Mouse (Mus musculus): ENCODE results near the gene 4930452B06Rik. TPM values are rescaled to one million over a fixed set of nuclear protein-coding genes. Genes with fewer than 3 reads are reported as not detected.
"Not testable (repeated sequence)": the region's sequence is repeated elsewhere in the genome, so short reads cannot be mapped to it uniquely, and the experiment has no call there.

The 4930452B06Rik gene
- polyA plus RNA-seq, 1 experiment from 2014 or later, result 6.2 TPM

- Histone ChIP-seq H3K4me2 (no peak overlapping the region), H3K4me1 (peaks cover 3% of the 10 kb centered on the region; the same call in 1 of the 2 replicates), H3K9me3 (no peaks in the 10 kb centered on the region), H3K27ac (no peak overlapping the region), H3K4me3 (no peak overlapping the region), H3K36me3 (no peaks in the 10 kb centered on the region), H3K27me3 (no peaks in the 10 kb centered on the region), H3K9ac (no peak overlapping the region)
- 84% methylated on average over 5 of the region's 5 CpGs for WGBS
- ATAC-seq (ENCODE audit: insufficient number of reproducible peaks, insufficient read depth, low FRiP score, low TSS enrichment, low read depth), result no peak
Measured at GRCm38 (mm10) chr14:8620580-8620979, 45.5 kb downstream of the 4930452B06Rik start.

DNA sequence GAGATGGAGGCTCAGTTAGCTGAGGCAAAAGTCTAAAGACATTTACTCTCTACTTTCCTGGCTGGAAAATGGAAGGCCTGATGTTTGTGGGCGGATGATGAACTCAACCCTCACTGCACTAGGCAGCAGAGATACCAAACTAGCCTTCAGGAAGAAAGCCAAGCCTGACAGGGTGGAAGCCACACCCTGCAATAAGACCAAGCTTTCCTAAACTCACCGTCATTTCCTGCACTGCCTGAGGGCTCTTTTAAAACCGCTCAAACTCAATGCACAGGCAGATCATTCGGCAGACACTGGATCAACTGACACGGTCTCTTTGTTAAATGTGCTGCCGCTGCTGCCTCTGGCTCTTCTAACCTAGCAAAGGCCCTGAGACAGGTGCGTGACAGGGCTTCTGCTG lies 50.4 kb downstream of the 4930452B06Rik start:
- no peak overlapping the region for H3K4me2 ChIP-seq
- no peaks in the 10 kb centered on the region for H3K27me3 ChIP-seq
- H3K4me3 ChIP-seq, result no peak overlapping the region
- H3K9ac ChIP-seq, result no peak overlapping the region
- H3K36me3 ChIP-seq, result no peaks in the 10 kb centered on the region
- ATAC-seq (ENCODE audit: insufficient number of reproducible peaks, insufficient read depth, low FRiP score, low TSS enrichment, low read depth), result no peak
- H3K4me1 ChIP-seq, result peaks cover 5% of the 10 kb centered on the region; the same call in 1 of the 2 replicates
- no peaks in the 10 kb centered on the region for H3K9me3 ChIP-seq
- no peak overlapping the region for H3K27ac ChIP-seq
- WGBS, result 36% methylated on average over 7 of the region's 7 CpGs

DNA sequence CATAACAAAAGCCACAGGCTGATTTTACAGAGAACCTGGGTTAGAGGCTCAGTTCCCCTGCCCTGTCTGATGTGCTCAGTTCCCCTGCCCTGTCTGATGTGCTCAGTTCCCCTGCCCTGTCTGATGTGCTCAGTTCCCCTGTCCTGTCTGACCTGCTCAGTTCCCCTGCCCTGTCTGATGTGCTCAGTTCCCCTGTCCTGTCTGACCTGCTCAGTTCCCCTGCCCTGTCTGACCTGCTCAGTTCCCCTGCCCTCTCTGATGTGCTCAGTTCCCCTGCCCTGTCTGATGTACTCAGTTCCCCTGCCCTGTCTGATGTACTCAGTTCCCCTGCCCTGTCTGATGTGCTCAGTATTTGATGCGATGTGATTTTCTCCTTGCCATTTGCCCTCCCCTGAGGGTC lies 51.6 kb downstream of the 4930452B06Rik start:
- not testable (repeated sequence) for H3K27ac ChIP-seq; H3K4me3 ChIP-seq; H3K9ac ChIP-seq; H3K4me2 ChIP-seq; H3K4me1 ChIP-seq; ATAC-seq (ENCODE audit: insufficient number of reproducible peaks, insufficient read depth, low FRiP score, low TSS enrichment, low read depth); H3K9me3 ChIP-seq; H3K36me3 ChIP-seq; H3K27me3 ChIP-seq
- 70% methylated on average over 1 of the region's 1 CpGs for WGBS

- Histone ChIP-seq H3K4me2 (no peak overlapping the region), H3K4me1 (peaks cover 8% of the 10 kb centered on the region), H3K36me3 (no peaks in the 10 kb centered on the region), H3K9ac (no peak overlapping the region), H3K27me3 (no peaks in the 10 kb centered on the region), H3K9me3 (no peaks in the 10 kb centered on the region), H3K27ac (no peak overlapping the region), H3K4me3 (no peak overlapping the region)
- no peak for ATAC-seq (ENCODE audit: insufficient number of reproducible peaks, insufficient read depth, low FRiP score, low TSS enrichment, low read depth)
Measured at GRCm38 (mm10) chr14:8612080-8612479, 54.0 kb downstream of the 4930452B06Rik start.

DNA sequence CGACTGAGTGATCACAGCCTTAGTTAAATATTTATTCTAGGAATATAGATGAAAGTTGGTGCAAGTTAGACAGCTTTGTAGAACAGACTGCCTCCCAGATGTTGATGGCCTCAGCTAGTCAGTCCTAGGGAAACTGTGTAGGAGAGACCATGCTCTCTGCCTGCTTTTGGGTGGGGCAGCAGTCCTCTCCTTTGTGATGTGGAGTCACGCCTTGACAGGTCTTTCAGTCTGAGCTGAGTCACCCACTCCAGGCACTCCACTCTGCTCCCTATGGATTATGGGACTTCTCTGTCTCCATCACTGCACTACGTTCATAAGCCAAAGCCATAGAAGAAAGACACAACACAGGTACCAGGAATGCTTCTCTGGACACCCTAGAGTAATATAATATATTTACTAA lies 55.9 kb downstream of the 4930452B06Rik start:
- H3K9me3 ChIP-seq, result no peaks in the 10 kb centered on the region
- H3K9ac ChIP-seq, result no peak overlapping the region
- H3K4me2 ChIP-seq, result no peak overlapping the region
- no peaks in the 10 kb centered on the region for H3K36me3 ChIP-seq
- H3K4me3 ChIP-seq, result no peak overlapping the region
- H3K27me3 ChIP-seq, result no peaks in the 10 kb centered on the region
- no peak for ATAC-seq (ENCODE audit: insufficient number of reproducible peaks, insufficient read depth, low FRiP score, low TSS enrichment, low read depth)
- 82% methylated on average over 3 of the region's 3 CpGs for WGBS
- no peak overlapping the region for H3K27ac ChIP-seq
- peaks cover 2% of the 10 kb centered on the region; the same call in 1 of the 2 replicates for H3K4me1 ChIP-seq

DNA sequence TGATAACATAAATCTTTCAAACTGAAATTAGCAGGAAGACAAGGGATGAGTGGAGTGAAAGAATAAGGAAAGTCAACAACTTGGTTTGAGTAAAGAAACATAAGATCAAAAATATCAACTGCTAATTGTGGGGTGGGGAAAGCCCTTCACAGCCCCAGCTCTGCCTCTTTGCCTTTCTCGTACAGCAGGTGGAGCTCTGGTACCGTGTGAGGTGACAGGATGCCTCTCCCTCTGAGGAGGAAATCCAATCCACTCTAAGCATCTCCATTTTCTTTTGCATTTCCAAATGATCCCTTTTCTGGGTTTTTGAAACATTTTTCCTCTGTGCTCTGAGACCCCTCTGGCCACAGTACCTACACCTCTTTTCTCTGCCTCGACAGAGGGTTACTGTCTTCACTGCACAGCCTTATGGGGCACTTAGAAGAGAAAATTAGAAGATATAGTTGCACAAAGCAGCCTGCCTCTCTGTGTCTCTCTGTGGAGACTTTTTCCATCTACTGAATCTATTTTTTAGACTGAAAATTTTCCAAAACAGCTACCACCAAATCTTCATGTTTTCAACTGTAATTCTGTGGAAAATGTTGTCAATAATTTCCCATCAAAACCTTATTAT lies 57.4 kb downstream of the 4930452B06Rik start:
- 1% methylated on average over 3 of the region's 3 CpGs for whole genome bisulfite sequencing
- peaks cover 2% of the 10 kb centered on the region; the same call in 1 of the 2 replicates for H3K4me1 ChIP-seq
- 0 out of 2 replicates have a peak overlapping the region, but pooled peaks have one; percentile 48 for H3K27ac ChIP-seq
- ATAC-seq (ENCODE audit: insufficient number of reproducible peaks, insufficient read depth, low FRiP score, low TSS enrichment, low read depth), result no peak
- H3K9ac ChIP-seq, result no peak overlapping the region
- no peaks in the 10 kb centered on the region for H3K27me3 ChIP-seq
- H3K4me3 ChIP-seq, result no peak overlapping the region
- no peaks in the 10 kb centered on the region for H3K9me3 ChIP-seq
- no peak overlapping the region for H3K4me2 ChIP-seq
- H3K36me3 ChIP-seq, result no peaks in the 10 kb centered on the region

DNA sequence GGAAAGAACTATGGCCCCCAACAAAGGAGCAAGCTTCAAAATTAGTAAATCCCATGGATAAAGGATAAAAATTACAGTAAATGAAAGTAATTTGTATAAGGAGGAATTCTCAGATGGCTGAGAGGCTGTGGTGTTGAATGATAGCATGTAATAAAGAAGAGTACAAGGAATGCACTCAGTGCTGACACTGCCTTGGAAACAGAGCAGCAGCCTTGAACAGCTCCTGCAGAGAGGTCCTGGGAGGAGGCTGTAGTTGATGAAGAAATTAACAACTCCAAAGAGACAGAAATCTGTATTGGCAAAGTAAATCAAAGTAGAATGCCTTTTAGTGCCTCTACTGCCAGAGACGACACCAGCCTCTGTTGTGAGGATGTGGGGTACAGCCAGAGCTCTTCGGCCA lies 61.1 kb downstream of the 4930452B06Rik start:
- no peaks in the 10 kb centered on the region for H3K36me3 ChIP-seq
- H3K27me3 ChIP-seq, result no peaks in the 10 kb centered on the region
- no peak overlapping the region for H3K4me3 ChIP-seq
- WGBS, result 84% methylated on average over 2 of the region's 2 CpGs
- no peak overlapping the region for H3K9ac ChIP-seq
- H3K9me3 ChIP-seq, result no peaks in the 10 kb centered on the region
- peaks cover 2% of the 10 kb centered on the region; the same call in 1 of the 2 replicates for H3K4me1 ChIP-seq
- ATAC-seq (ENCODE audit: insufficient number of reproducible peaks, insufficient read depth, low FRiP score, low TSS enrichment, low read depth), result no peak
- H3K4me2 ChIP-seq, result no peak overlapping the region
- H3K27ac ChIP-seq, result no peak overlapping the region

DNA sequence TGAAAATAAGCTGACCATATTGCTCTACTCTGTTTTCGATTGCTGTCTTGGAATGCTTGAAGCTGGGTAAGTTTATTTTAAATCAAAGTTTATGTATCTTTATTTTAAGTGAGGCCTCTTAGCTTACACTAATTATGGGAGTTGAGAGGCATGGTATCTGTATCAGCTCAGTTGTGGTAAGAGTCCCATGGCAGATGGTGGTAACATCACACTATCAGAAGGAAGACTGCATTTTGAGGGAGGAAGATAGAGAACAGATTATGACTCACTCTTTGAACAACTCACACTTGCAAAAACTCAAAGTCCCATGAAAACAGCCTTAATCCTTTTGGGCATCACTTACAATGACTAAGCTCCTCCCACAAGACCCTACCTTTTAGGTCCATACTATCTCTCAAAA lies 81.0 kb downstream of the 4930452B06Rik start:
- Histone ChIP-seq H3K36me3 (no peaks in the 10 kb centered on the region), H3K4me2 (no peak overlapping the region), H3K4me3 (no peak overlapping the region), H3K9ac (no peak overlapping the region), H3K27ac (no peak overlapping the region), H3K4me1 (no peaks in the 10 kb centered on the region), H3K9me3 (no peaks in the 10 kb centered on the region), H3K27me3 (no peaks in the 10 kb centered on the region)
- no peak for ATAC-seq (ENCODE audit: insufficient number of reproducible peaks, insufficient read depth, low FRiP score, low TSS enrichment, low read depth)
- WGBS, result 84% methylated on average over 1 of the region's 1 CpGs

GRCm38 (mm10) chr14:8551006-8551405 lies 115.0 kb downstream of the 4930452B06Rik start:
- not testable (repeated sequence) for H3K27me3 ChIP-seq; H3K4me3 ChIP-seq; H3K27ac ChIP-seq; H3K9ac ChIP-seq; ATAC-seq (ENCODE audit: insufficient number of reproducible peaks, insufficient read depth, low FRiP score, low TSS enrichment, low read depth); H3K4me2 ChIP-seq; H3K9me3 ChIP-seq; H3K36me3 ChIP-seq; H3K4me1 ChIP-seq
- 80% methylated on average over 2 of the region's 2 CpGs for WGBS

DNA sequence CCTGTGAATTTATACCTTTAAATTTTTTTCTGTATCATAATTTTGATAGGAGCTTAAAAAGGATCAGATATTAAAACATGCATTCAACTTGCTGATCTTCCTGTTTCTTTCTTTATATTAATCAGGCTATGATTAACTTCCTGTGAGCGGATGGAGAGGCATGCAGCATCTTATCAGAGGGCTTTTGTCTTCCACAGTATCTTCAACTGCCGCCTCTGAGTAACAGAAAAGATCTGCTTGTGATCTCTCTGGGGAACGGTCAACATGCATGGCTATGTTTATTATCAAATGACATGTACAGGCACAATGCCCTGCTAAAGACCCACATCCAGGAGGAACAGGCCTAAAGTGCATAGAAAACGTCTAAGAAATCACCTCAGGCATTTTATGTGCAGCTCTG lies 116.9 kb downstream of the 4930452B06Rik start:
- WGBS, result 44% methylated on average over 4 of the region's 4 CpGs
- H3K27ac ChIP-seq, result no peak overlapping the region
- no peak overlapping the region for H3K4me3 ChIP-seq
- H3K9ac ChIP-seq, result no peak overlapping the region
- H3K4me1 ChIP-seq, result no peaks in the 10 kb centered on the region
- H3K36me3 ChIP-seq, result no peaks in the 10 kb centered on the region
- H3K27me3 ChIP-seq, result no peaks in the 10 kb centered on the region
- no peak overlapping the region for H3K4me2 ChIP-seq
- H3K9me3 ChIP-seq, result no peaks in the 10 kb centered on the region
- no peak for ATAC-seq (ENCODE audit: insufficient number of reproducible peaks, insufficient read depth, low FRiP score, low TSS enrichment, low read depth)

GRCm38 (mm10) chr14:8536024-8536423 lies 130.0 kb downstream of the 4930452B06Rik start:
- Histone ChIP-seq H3K27ac (no peak overlapping the region), H3K36me3 (no peaks in the 10 kb centered on the region), H3K27me3 (no peaks in the 10 kb centered on the region), H3K4me2 (no peak overlapping the region), H3K9ac (no peak overlapping the region), H3K4me1 (0 out of 2 replicates have a peak, but pooled peaks cover 13% of the 10 kb centered on the region), H3K9me3 (no peaks in the 10 kb centered on the region), H3K4me3 (no peak overlapping the region)
- WGBS, result 92% methylated on average over 3 of the region's 3 CpGs
- ATAC-seq (ENCODE audit: insufficient number of reproducible peaks, insufficient read depth, low FRiP score, low TSS enrichment, low read depth), result no peak

DNA sequence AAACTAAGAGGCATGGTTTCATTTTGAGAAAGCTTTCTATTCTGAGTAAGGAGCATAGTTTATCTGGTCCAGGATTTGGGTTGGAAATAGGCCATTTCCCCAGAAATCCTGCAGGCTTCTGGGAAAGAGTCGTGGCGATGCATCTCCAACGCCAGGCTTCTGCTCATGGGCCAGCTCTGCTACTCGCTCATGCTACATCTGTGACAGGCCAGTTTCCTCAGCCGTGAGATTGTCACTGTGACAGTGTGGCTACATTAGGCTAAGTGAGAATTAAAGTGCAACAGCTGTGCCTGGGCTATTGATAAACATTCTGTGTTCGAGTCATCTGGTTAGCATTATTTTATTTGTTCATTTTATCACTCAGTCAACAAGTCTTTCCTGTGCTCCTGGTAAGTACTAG lies 140.8 kb downstream of the 4930452B06Rik start:
- Histone ChIP-seq H3K9ac (no peak overlapping the region), H3K9me3 (peaks cover 10% of the 10 kb centered on the region; the same call in 1 of the 2 replicates), H3K4me3 (no peak overlapping the region), H3K27ac (no peak overlapping the region), H3K4me2 (no peak overlapping the region), H3K4me1 (no peaks in the 10 kb centered on the region), H3K27me3 (no peaks in the 10 kb centered on the region), H3K36me3 (no peaks in the 10 kb centered on the region)
- 84% methylated on average over 6 of the region's 6 CpGs for WGBS
- no peak for ATAC-seq (ENCODE audit: insufficient number of reproducible peaks, insufficient read depth, low FRiP score, low TSS enrichment, low read depth)
